Comparison of ENCODE assay signal across 20 mouse cellular contexts in the genomic region with DNA sequence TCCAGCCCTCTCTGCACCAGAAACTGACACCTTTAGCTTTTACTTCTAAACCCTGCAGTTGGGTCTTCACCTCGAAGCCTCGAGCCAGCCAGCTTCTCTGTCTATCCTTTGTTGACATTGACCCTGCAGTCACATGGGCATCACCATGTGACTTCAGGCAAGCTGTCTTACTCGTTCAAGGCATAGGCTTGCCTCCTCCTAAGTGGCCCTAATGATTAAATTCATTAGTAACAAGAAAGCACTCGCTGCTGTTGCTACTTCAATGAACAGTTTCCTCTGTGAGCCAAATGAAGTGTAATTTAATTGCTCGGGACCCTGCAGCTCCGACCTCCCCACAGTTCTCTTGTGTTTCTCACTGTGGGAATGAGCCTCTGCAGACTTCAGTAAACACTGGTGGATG.
DNase-seq lines count a peak whose midpoint lies in the region; ATAC-seq and TF ChIP-seq lines count a peak whose summit lies in the region.
"Had no signal": no experiment of that assay in that cellular context is flagged by ENCODE, and none has a peak within 500 bp of the region (broad histone marks: within the 10 kb centered on the region; RNA-seq: fewer than 3 reads in every experiment).

No protein-coding gene starts in this region.

- H3K4me2 ChIP-seq in kidney, postnatal 0 days (ENCODE audit: low read length), result no peak overlapping the region
- H3K4me2 ChIP-seq in kidney, embryonic 14.5 days (replicated peaks; ENCODE audit: low read depth, low read length), result no peak overlapping the region
- H3K4me2 ChIP-seq in embryonic facial prominence, embryonic 11.5 days (ENCODE audit: low read depth, low read length), result no peak overlapping the region
- H3K4me2 ChIP-seq in forebrain, postnatal 0 days (ENCODE audit: low read depth), result no peak overlapping the region
- no peak overlapping the region for H3K4me2 ChIP-seq in neural tube, embryonic 15.5 days
- no peak overlapping the region for H3K4me2 ChIP-seq in liver, embryonic 11.5 days
- H3K4me2 ChIP-seq: limb, embryonic 12.5 days; midbrain, embryonic 15.5 days; neural tube, embryonic 12.5 days had no signal

- no peak for DNase-seq in kidney, postnatal 0 days (ENCODE audit: low spot score)
- no peak for DNase-seq in embryonic facial prominence, embryonic 11.5 days (ENCODE audit: low spot score)
- no peak for DNase-seq in forebrain, postnatal 0 days
- no peak for DNase-seq in layer of hippocampus, adult 11-12 months (ENCODE audit: low spot score)
- DNase-seq in liver, embryonic 11.5 days (ENCODE audit: low spot score), result no peak
- DNase-seq: adrenal gland, postnatal 36 days; cerebellum, postnatal 10 days; gastrocnemius, postnatal 36 days; kidney, adult 2 months; right cerebral cortex, postnatal 4 days had no signal

- H3K9ac ChIP-seq in kidney, postnatal 0 days (ENCODE audit: low read depth, low read length), result no peak overlapping the region
- no peak overlapping the region for H3K9ac ChIP-seq in kidney, embryonic 14.5 days (ENCODE audit: low read depth, low read length)
- no peak overlapping the region for H3K9ac ChIP-seq in embryonic facial prominence, embryonic 11.5 days (replicated peaks; ENCODE audit: low read length)
- no peak overlapping the region for H3K9ac ChIP-seq in forebrain, postnatal 0 days
- H3K9ac ChIP-seq in neural tube, embryonic 15.5 days (replicated peaks), result no peak overlapping the region
- H3K9ac ChIP-seq in liver, embryonic 11.5 days (ENCODE audit: low read depth, low read length), result no peak overlapping the region
- H3K9ac ChIP-seq: limb, embryonic 12.5 days; liver, embryonic 14.5 days; midbrain, embryonic 15.5 days; neural tube, embryonic 12.5 days had no signal

- H3K27me3 ChIP-seq in kidney, postnatal 0 days (ENCODE audit: insufficient read depth, low read length), result no peaks in the 10 kb centered on the region
- H3K27me3 ChIP-seq in kidney, embryonic 14.5 days (ENCODE audit: control insufficient read depth, insufficient read depth, low read length), result no peaks in the 10 kb centered on the region
- no peaks in the 10 kb centered on the region for H3K27me3 ChIP-seq in embryonic facial prominence, embryonic 11.5 days (ENCODE audit: control insufficient read depth, insufficient read depth, low read length)
- no peaks in the 10 kb centered on the region for H3K27me3 ChIP-seq in forebrain, postnatal 0 days (ENCODE audit: insufficient read depth, low read length)
- no peaks in the 10 kb centered on the region for H3K27me3 ChIP-seq in neural tube, embryonic 15.5 days (replicated peaks)
- no peaks in the 10 kb centered on the region for H3K27me3 ChIP-seq in liver, embryonic 11.5 days (replicated peaks; ENCODE audit: control insufficient read depth, insufficient read depth, low read length)
- H3K27me3 ChIP-seq: limb, embryonic 12.5 days; midbrain, embryonic 15.5 days; neural tube, embryonic 12.5 days; Patski had no signal

- H3K36me3 ChIP-seq in kidney, postnatal 0 days (ENCODE audit: insufficient read depth, low read length), result no peaks in the 10 kb centered on the region
- no peaks in the 10 kb centered on the region for H3K36me3 ChIP-seq in kidney, embryonic 14.5 days (ENCODE audit: control insufficient read depth, insufficient read depth, low read length)
- no peaks in the 10 kb centered on the region for H3K36me3 ChIP-seq in embryonic facial prominence, embryonic 11.5 days (replicated peaks; ENCODE audit: control insufficient read depth, insufficient read depth, low read depth, low read length)
- H3K36me3 ChIP-seq in forebrain, postnatal 0 days (ENCODE audit: insufficient read depth), result peaks cover 21% of the 10 kb centered on the region; the same call in 1 of the 2 replicates
- H3K36me3 ChIP-seq in neural tube, embryonic 15.5 days, result peaks cover 26% of the 10 kb centered on the region
- no peaks in the 10 kb centered on the region for H3K36me3 ChIP-seq in liver, embryonic 11.5 days (ENCODE audit: control insufficient read depth, insufficient read depth, low read length)
- H3K36me3 ChIP-seq: limb, embryonic 12.5 days had no signal

- TF ChIP-seq CTCF in kidney, postnatal 0 days (IDR thresholded peaks at IDR 0.05; ENCODE audit: low read depth), result no peak
- no peak for TF ChIP-seq CTCF in forebrain, postnatal 0 days (IDR thresholded peaks at IDR 0.05; ENCODE audit: low read depth)

- peaks cover 9% of the 10 kb centered on the region; the same call in 1 of the 2 replicates for H3K4me1 ChIP-seq in kidney, postnatal 0 days (replicated peaks; ENCODE audit: insufficient read depth, low read length)
- peaks cover 18% of the 10 kb centered on the region for H3K4me1 ChIP-seq in kidney, embryonic 14.5 days (ENCODE audit: control insufficient read depth, insufficient read depth, low read length)
- H3K4me1 ChIP-seq in embryonic facial prominence, embryonic 11.5 days (ENCODE audit: control insufficient read depth, insufficient read depth, low read length), result no peaks in the 10 kb centered on the region
- H3K4me1 ChIP-seq in forebrain, postnatal 0 days (ENCODE audit: insufficient read depth), result 0 out of 2 replicates have a peak, but pooled peaks cover 5% of the 10 kb centered on the region
- peaks cover 66% of the 10 kb centered on the region for H3K4me1 ChIP-seq in neural tube, embryonic 15.5 days
- no peaks in the 10 kb centered on the region for H3K4me1 ChIP-seq in liver, embryonic 11.5 days (replicated peaks; ENCODE audit: control insufficient read depth, insufficient read depth, low read length)

- 26% methylated on average over 6 of the region's 6 CpGs for WGBS in kidney, postnatal 0 days
- WGBS in kidney, embryonic 14.5 days, result 23% methylated on average over 6 of the region's 6 CpGs
- WGBS in embryonic facial prominence, embryonic 11.5 days, result 33% methylated on average over 6 of the region's 6 CpGs
- WGBS in forebrain, postnatal 0 days, result 9% methylated on average over 6 of the region's 6 CpGs
- WGBS in neural tube, embryonic 15.5 days, result 27% methylated on average over 6 of the region's 6 CpGs
- 55% methylated on average over 6 of the region's 6 CpGs for WGBS in liver, embryonic 11.5 days

- no peaks in the 10 kb centered on the region for H3K9me3 ChIP-seq in kidney, postnatal 0 days (replicated peaks; ENCODE audit: low read length)
- H3K9me3 ChIP-seq in kidney, embryonic 14.5 days (ENCODE audit: control insufficient read depth, low read length), result no peaks in the 10 kb centered on the region
- H3K9me3 ChIP-seq in embryonic facial prominence, embryonic 11.5 days (replicated peaks; ENCODE audit: control insufficient read depth, low read length), result no peaks in the 10 kb centered on the region
- H3K9me3 ChIP-seq in forebrain, postnatal 0 days (ENCODE audit: low read length), result no peaks in the 10 kb centered on the region
- H3K9me3 ChIP-seq in neural tube, embryonic 15.5 days (replicated peaks), result no peaks in the 10 kb centered on the region
- no peaks in the 10 kb centered on the region for H3K9me3 ChIP-seq in liver, embryonic 11.5 days (ENCODE audit: control insufficient read depth, low read length)
- H3K9me3 ChIP-seq: limb, embryonic 12.5 days; midbrain, embryonic 15.5 days; neural tube, embryonic 12.5 days had no signal

- ATAC-seq in kidney, postnatal 0 days (replicated peaks; ENCODE audit: low FRiP score, low read depth), result 0 out of 2 replicates have a peak, but pooled peaks have one; percentile 26
- ATAC-seq in kidney, embryonic 14.5 days (ENCODE audit: low FRiP score, low TSS enrichment), result no peak
- no peak for ATAC-seq in embryonic facial prominence, embryonic 11.5 days (replicated peaks; ENCODE audit: insufficient number of reproducible peaks, low FRiP score, low TSS enrichment, low read depth)
- peak; percentile 56 for ATAC-seq in forebrain, postnatal 0 days
- ATAC-seq in neural tube, embryonic 15.5 days (ENCODE audit: low FRiP score), result 0 out of 2 replicates have a peak, but pooled peaks have one; percentile 26
- ATAC-seq in liver, embryonic 11.5 days (replicated peaks; ENCODE audit: low FRiP score), result no peak
- ATAC-seq: activated CD4-positive, CD25-positive, alpha-beta regulatory T cell, adult 4 months; midbrain, embryonic 15.5 days; Patski had no signal

- H3K4me3 ChIP-seq in kidney, postnatal 0 days (replicated peaks; ENCODE audit: low read depth, low read length), result no peak overlapping the region
- H3K4me3 ChIP-seq in kidney, embryonic 14.5 days (ENCODE audit: low read length), result no peak overlapping the region
- H3K4me3 ChIP-seq in embryonic facial prominence, embryonic 11.5 days (ENCODE audit: low read depth, low read length), result no peak overlapping the region
- H3K4me3 ChIP-seq in forebrain, postnatal 0 days (ENCODE audit: low read depth, low read length), result no peak overlapping the region
- no peak overlapping the region for H3K4me3 ChIP-seq in neural tube, embryonic 15.5 days (replicated peaks)
- H3K4me3 ChIP-seq in liver, embryonic 11.5 days (ENCODE audit: low read depth, low read length), result no peak overlapping the region
- H3K4me3 ChIP-seq: erythroblast, embryonic 14.5 days; left cerebral cortex, adult 2 months; limb, embryonic 12.5 days; midbrain, embryonic 15.5 days; neural tube, embryonic 12.5 days had no signal

- H3K27ac ChIP-seq in kidney, postnatal 0 days, result no peak overlapping the region
- no peak overlapping the region for H3K27ac ChIP-seq in kidney, embryonic 14.5 days (ENCODE audit: low read depth, low read length)
- H3K27ac ChIP-seq in embryonic facial prominence, embryonic 11.5 days (replicated peaks; ENCODE audit: low read depth, low read length), result 0 out of 2 replicates have a peak overlapping the region, but pooled peaks have one; percentile 2
- H3K27ac ChIP-seq in forebrain, postnatal 0 days (ENCODE audit: low read depth, low read length), result no peak overlapping the region
- H3K27ac ChIP-seq in neural tube, embryonic 15.5 days (replicated peaks), result peak overlapping the region; percentile 65
- no peak overlapping the region for H3K27ac ChIP-seq in liver, embryonic 11.5 days (ENCODE audit: low read depth, low read length)
- H3K27ac ChIP-seq: left cerebral cortex, adult 2 months; limb, embryonic 12.5 days; liver, embryonic 14.5 days; midbrain, embryonic 15.5 days; neural tube, embryonic 12.5 days had no signal

Comparison
In these comparisons a context has a peak if more than half of its experiments do, and no peak if none do; other contexts are left out.
1. ATAC-seq: peak in kidney, postnatal 0 days (single experiment), forebrain, postnatal 0 days (single experiment) and neural tube, embryonic 15.5 days (single experiment); none in kidney, embryonic 14.5 days (single experiment), embryonic facial prominence, embryonic 11.5 days (single experiment) and liver, embryonic 11.5 days (single experiment).
2. H3K27ac ChIP-seq: peak in embryonic facial prominence, embryonic 11.5 days (single experiment) and neural tube, embryonic 15.5 days (single experiment); none in kidney, postnatal 0 days (single experiment), kidney, embryonic 14.5 days (single experiment), forebrain, postnatal 0 days (single experiment) and liver, embryonic 11.5 days (single experiment).